Mouse (Mus musculus) intestine, postnatal 0 days (tissue): Measurements from ENCODE around the gene Fam76b. TPM values are rescaled to one million over a fixed set of nuclear protein-coding genes. Genes with fewer than 3 reads are reported as not detected.

ENCODE experiments used
- ATAC-seq: fragments of 200-750 bp; cut with Nextera tagmentation; 2 replicates; pipeline ENCODE4 v1.8.0; 2017; ENCODE audit warnings: mild to moderate bottlenecking, moderate TSS enrichment, moderate library complexity
- H3K27ac ChIP-seq: fragments of 300-500 bp; sonication (generic); 2 replicates; pipeline ENCODE4 v1.5.1; 2014; ENCODE audit warnings: mild to moderate bottlenecking, low read depth, low read length, moderate library complexity
- H3K27me3 ChIP-seq: fragments of 300-500 bp; sonication (generic); replicated peaks from 2 replicates; pipeline ENCODE4 v1.6.1; 2014; ENCODE audit warnings: low read length, mixed read lengths; ENCODE audit not compliant: control insufficient read depth, insufficient read depth
- H3K36me3 ChIP-seq: fragments of 300-500 bp; sonication (generic); 2 replicates; pipeline ENCODE4 v1.6.1; 2014; ENCODE audit warnings: mild to moderate bottlenecking, moderate library complexity; ENCODE audit not compliant: control insufficient read depth, insufficient read depth
- H3K4me1 ChIP-seq: fragments of 300-500 bp; sonication (generic); replicated peaks from 2 replicates; pipeline ENCODE4 v1.6.1; 2014; ENCODE audit warnings: antibody characterized with exemption, low read length, mixed read lengths; ENCODE audit not compliant: control insufficient read depth, insufficient read depth
- H3K4me2 ChIP-seq: fragments of 300-500 bp; sonication (generic); replicated peaks from 2 replicates; pipeline ENCODE4 v1.6.1; 2014; ENCODE audit warnings: low read depth, mild to moderate bottlenecking, moderate library complexity
- H3K4me3 ChIP-seq: fragments of 300-500 bp; sonication (generic); 2 replicates; pipeline ENCODE4 v1.5.1; 2014; ENCODE audit warnings: low read depth, low read length
- H3K9ac ChIP-seq: fragments of 300-500 bp; sonication (generic); 2 replicates; pipeline ENCODE4 v1.6.1; 2014; ENCODE audit warnings: mild to moderate bottlenecking, low read depth, low read length
- H3K9me3 ChIP-seq: fragments of 300-500 bp; sonication (generic); 2 replicates; pipeline ENCODE4 v1.6.1; 2016; ENCODE audit warnings: mixed run types; ENCODE audit not compliant: control insufficient read depth
- CTCF ChIP-seq: sonication (generic); IDR thresholded peaks from 2 replicates; pipeline ENCODE4 v1.5.1; 2016; ENCODE audit warnings: low read depth, mild to moderate bottlenecking, control low read depth, antibody characterized with exemption, moderate library complexity
- WGBS: fragments of 180-500 bp; shearing (Covaris S2); extraction: QIAGEN DNeasy Blood & Tissue Kit; methylation state at CpG from one replicate; pipeline ENCODE4 v1.1.7; 2014; 5-methylcytosine and 5-hydroxymethylcytosine counted together
- polyA plus RNA-seq: library from polyadenylated mRNA; unstranded; fragments of >200 nt; fragmentation: Nextera tagmentation; extraction: Ambion mirVana; gene quantifications from 2 replicates; pipeline ENCODE4 v1.2.1, GENCODE M21; 2015

Gene Fam76b
- polyA plus RNA-seq, 1 experiment from 2014 or later: 10.9 TPM

DNA sequence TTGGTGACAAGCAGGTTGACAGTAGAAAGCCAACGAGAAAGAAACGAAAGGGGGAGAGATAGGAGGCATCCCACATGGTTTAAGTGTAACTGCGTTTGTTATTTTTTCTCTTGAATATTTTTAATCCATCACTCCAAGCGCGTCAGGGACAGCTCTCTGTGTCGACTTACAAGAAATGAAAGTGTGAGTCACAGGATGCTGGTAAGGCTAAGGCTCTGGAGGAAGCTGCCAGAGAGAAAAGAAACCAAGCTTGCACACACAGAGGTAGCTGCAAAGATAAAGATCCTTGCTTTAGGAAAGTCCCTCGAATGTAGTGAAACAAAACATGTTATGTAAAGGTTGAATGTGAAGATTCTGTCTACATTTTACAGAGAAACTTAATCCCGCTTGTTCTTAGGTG is 67.0 kb downstream of the Fam76b start:
- Histone ChIP-seq H3K27me3 (no peaks in the 10 kb centered on the region), H3K4me3 (no peak overlapping the region), H3K9ac (no peak overlapping the region), H3K4me1 (no peaks in the 10 kb centered on the region), H3K9me3 (peaks cover 4% of the 10 kb centered on the region; the same call in 1 of the 2 replicates), H3K4me2 (no peak overlapping the region), H3K36me3 (no peaks in the 10 kb centered on the region), H3K27ac (no peak overlapping the region)
- 62% methylated on average over 8 of the region's 8 CpGs for WGBS
- TF ChIP-seq CTCF: no peak
- no peak for ATAC-seq

- peaks cover 4% of the 10 kb centered on the region; the same call in 1 of the 2 replicates for H3K9me3 ChIP-seq
- no peak overlapping the region for H3K9ac ChIP-seq
- ATAC-seq: no peak
- no peaks in the 10 kb centered on the region for H3K4me1 ChIP-seq
- no peak for TF ChIP-seq CTCF
- no peak overlapping the region for H3K4me3 ChIP-seq
- H3K27me3 ChIP-seq: no peaks in the 10 kb centered on the region
- H3K36me3 ChIP-seq: no peaks in the 10 kb centered on the region
- H3K27ac ChIP-seq: no peak overlapping the region
- WGBS: 84% methylated on average over 7 of the region's 7 CpGs
- no peak overlapping the region for H3K4me2 ChIP-seq
These were observed 67.4 kb downstream of the Fam76b start for GRCm38 (mm10) chr9:13894936-13895335.

- no peak for TF ChIP-seq CTCF
- 79% methylated on average over 6 of the region's 6 CpGs for WGBS
- H3K9ac ChIP-seq: no peak overlapping the region
- no peaks in the 10 kb centered on the region for H3K27me3 ChIP-seq
- no peaks in the 10 kb centered on the region for H3K36me3 ChIP-seq
- no peak overlapping the region for H3K4me3 ChIP-seq
- H3K27ac ChIP-seq: no peak overlapping the region
- H3K4me1 ChIP-seq: no peaks in the 10 kb centered on the region
- peaks cover 4% of the 10 kb centered on the region; the same call in 1 of the 2 replicates for H3K9me3 ChIP-seq
- ATAC-seq: no peak
- H3K4me2 ChIP-seq: no peak overlapping the region
These were observed 68.5 kb downstream of the Fam76b start for GRCm38 (mm10) chr9:13896055-13896454.

DNA sequence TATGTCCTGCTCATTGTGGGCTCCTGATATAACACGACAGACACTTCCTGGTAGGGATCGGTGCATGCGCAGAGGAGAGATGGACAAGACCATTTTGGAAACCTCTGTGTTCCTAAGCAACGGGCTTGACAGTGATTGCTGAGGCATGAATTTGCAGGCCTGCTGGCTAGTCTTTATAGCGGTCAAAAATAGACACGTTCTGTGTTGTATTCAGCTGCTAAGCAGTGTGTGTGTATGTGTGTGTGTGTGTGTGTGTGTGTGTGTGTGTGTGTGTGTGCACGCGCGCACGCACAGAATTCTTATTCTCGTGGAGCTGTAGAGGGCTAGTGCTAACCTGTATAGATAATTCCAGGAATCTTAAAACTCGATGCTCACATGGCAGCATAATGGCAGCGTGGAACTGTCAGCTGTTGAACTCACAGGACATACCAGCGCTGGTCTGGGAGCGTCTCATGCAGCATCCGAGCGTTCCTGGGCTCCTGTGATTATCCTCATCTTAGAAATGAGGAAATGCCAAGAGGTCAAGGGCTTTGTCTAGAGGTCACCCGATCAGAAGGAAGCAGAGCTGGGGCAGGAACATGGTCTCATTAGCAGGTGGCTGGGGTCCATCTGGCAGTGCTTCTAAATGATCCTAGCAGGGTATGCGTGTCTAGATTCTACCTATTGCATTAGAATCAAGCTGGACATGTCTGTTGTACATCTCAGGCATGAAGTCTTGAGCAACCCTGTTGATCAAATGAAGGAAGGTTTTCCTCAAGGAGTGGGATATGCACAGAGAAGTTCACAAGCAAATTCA is 71.2 kb downstream of the Fam76b start:
- H3K9ac ChIP-seq: no peak overlapping the region
- WGBS: 63% methylated on average over 19 of the region's 19 CpGs
- no peaks in the 10 kb centered on the region for H3K9me3 ChIP-seq
- H3K36me3 ChIP-seq: no peaks in the 10 kb centered on the region
- H3K4me2 ChIP-seq: no peak overlapping the region
- H3K27me3 ChIP-seq: no peaks in the 10 kb centered on the region
- H3K4me1 ChIP-seq: no peaks in the 10 kb centered on the region
- TF ChIP-seq CTCF: no peak
- H3K4me3 ChIP-seq: no peak overlapping the region
- no peak overlapping the region for H3K27ac ChIP-seq
- ATAC-seq: no peak

DNA sequence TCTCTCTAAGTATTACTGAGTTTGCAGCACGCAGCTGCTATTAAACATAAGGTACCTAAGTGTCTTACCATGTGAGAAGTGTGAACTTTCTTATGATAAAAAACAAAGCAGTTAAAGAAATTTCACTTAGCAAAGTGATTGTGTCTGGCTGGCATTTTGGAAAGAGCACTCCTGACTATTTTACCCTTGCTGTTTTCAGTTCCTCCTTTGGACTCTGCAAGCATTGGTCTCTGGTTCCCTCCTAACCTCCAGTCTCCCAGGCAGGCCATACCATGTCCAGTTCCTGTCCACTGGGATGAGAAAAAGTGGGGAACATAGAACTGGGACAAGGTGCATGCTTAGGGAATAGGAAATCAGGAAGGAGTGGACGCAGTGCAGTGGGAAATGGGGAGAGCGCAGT is 74.5 kb downstream of the Fam76b start:
- no peaks in the 10 kb centered on the region for H3K9me3 ChIP-seq
- no peak for TF ChIP-seq CTCF
- no peak overlapping the region for H3K9ac ChIP-seq

DNA sequence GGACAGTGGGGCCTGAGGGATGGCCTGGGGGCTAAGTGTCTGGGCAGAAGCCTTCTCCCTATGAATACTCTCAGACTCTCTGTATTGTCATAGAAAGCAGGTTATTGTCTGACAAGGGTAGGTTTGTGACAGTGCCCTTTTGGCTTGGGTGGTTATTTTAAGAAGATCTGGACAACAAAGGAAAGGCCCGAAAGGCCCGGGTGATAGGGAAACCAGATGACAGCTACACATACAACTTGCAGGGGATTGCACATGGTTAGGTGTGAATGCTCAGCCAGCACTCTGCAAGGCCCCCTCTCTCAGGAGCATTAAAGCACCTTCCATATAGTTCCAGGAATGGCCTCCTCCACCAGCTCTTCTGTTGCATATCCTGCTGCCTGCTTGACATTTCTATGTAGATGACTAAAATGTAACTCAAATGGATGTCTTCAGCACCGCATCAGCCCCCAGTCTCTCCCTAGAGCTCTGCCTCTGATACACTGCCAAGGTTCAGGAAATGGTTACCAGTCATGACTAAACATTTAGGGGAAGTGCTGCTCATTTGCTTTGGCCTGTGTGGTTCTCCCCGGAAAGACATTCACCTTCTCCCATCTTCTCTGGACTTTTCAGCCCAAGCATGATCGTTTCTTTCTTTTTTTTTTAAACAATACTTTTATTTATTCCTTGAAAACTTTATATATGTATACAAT is 76.7 kb downstream of the Fam76b start:
- WGBS: 76% methylated on average over 5 of the region's 5 CpGs
- TF ChIP-seq CTCF: no peak
- no peak overlapping the region for H3K4me3 ChIP-seq

More for the DNA sequence above, 74.5 kb downstream of the Fam76b start:
- no peaks in the 10 kb centered on the region for H3K36me3 ChIP-seq
- no peak overlapping the region for H3K27ac ChIP-seq
- no peak overlapping the region for H3K4me3 ChIP-seq
- no peak overlapping the region for H3K4me2 ChIP-seq
- WGBS: 96% methylated on average over 3 of the region's 3 CpGs
- H3K27me3 ChIP-seq: no peaks in the 10 kb centered on the region
- H3K4me1 ChIP-seq: no peaks in the 10 kb centered on the region
- ATAC-seq: no peak

More for the DNA sequence above, 76.7 kb downstream of the Fam76b start:
- Histone ChIP-seq H3K9ac (no peak overlapping the region), H3K4me1 (no peaks in the 10 kb centered on the region), H3K27me3 (no peaks in the 10 kb centered on the region), H3K9me3 (no peaks in the 10 kb centered on the region), H3K27ac (no peak overlapping the region), H3K4me2 (no peak overlapping the region), H3K36me3 (no peaks in the 10 kb centered on the region)
- no peak for ATAC-seq

Other genes with a start within 250 kb of the Fam76b start
- 32.1 and 32.8 TPM in 2 replicates for gene Mtmr2, start 79.3 kb upstream of the Fam76b start, polyA plus RNA-seq
- gene Cep57, start 609 bp upstream of the Fam76b start, polyA plus RNA-seq: 26.5 and 28.2 TPM in 2 replicates